Mouse (Mus musculus) liver, embryonic 14.5 days (tissue): ENCODE results near the gene Tnik.

ENCODE experiments used
- CTCF ChIP-seq: IDR thresholded peaks from 2 replicates; pipeline ENCODE4 v1.5.1; 2016; ENCODE audit warnings: antibody characterized with exemption, low read depth, control low read depth
- EP300 ChIP-seq: IDR thresholded peaks from 2 replicates; pipeline ENCODE4 v1.6.1; 2016; ENCODE audit warnings: antibody characterized with exemption, low read depth

GRCm38 (mm10) chr3:28369266-28369665 lies 106.3 kb downstream of the Tnik start:
- no peak for TF ChIP-seq CTCF
- no peak for TF ChIP-seq EP300
